Mouse (Mus musculus) MEL (cell line): ENCODE data around the gene Golph3l. TPM values are rescaled to one million over a fixed set of nuclear protein-coding genes. Genes with fewer than 3 reads are reported as not detected.

Source experiments
- DNase-seq: peaks from one replicate; pipeline ENCODE4 v3.0.0; 2011; ENCODE audit warnings: low read depth, low spot score
- H3K27ac ChIP-seq: 2 replicates; pipeline ENCODE4 v1.5.1; 2012; ENCODE audit warnings: low read depth, mild to moderate bottlenecking, control low read depth, low read length, moderate library complexity; ENCODE audit not compliant: control insufficient read depth
- H3K27me3 ChIP-seq, 2 experiments: fragments of 150-350 bp in 1 of 2; sonication (generic) in 1 of 2; 2 replicates each; pipeline ENCODE4 v1.6.1; 2012; ENCODE audit warnings: low read length in 2 of 2, mild to moderate bottlenecking in 2 of 2, improper control_type of control experiment in 1 of 2, moderate library complexity in 1 of 2; ENCODE audit not compliant: insufficient read depth in 2 of 2, control insufficient read depth in 1 of 2
- H3K36me3 ChIP-seq, 2 experiments: 2 replicates each; pipeline ENCODE4 v1.6.1; 2012 to 2014; ENCODE audit warnings: low read length in 2 of 2, improper control_type of control experiment in 1 of 2, inconsistent platforms in 1 of 2, mild to moderate bottlenecking in 1 of 2; ENCODE audit not compliant: insufficient read depth in 2 of 2, control insufficient read depth in 1 of 2
- H3K4me1 ChIP-seq, 2 experiments: fragments of 150-350 bp in 1 of 2; sonication (generic) in 1 of 2; 2 replicates each; pipeline ENCODE4 v1.6.1; 2012; ENCODE audit warnings: low read length in 2 of 2, improper control_type of control experiment in 1 of 2, mild to moderate bottlenecking in 1 of 2; ENCODE audit not compliant: insufficient read depth in 2 of 2, control insufficient read depth in 1 of 2
- H3K4me3 ChIP-seq, 2 experiments: fragments of 150-350 bp in 1 of 2; sonication (generic) in 1 of 2; 2 replicates each; pipeline ENCODE4 v1.5.1; 2012; ENCODE audit warnings: low read depth in 2 of 2, low read length in 2 of 2, mild to moderate bottlenecking in 2 of 2, moderate library complexity in 2 of 2, control low read depth in 1 of 2, improper control_type of control experiment in 1 of 2; ENCODE audit not compliant: control insufficient read depth in 1 of 2, insufficient read depth in 1 of 2
- H3K79me2 ChIP-seq: 2 replicates; pipeline ENCODE4 v1.6.1; 2012; ENCODE audit warnings: mild to moderate bottlenecking, low read length, moderate library complexity; ENCODE audit not compliant: control insufficient read depth, poor library complexity, insufficient read depth
- H3K9ac ChIP-seq: 2 replicates; pipeline ENCODE4 v1.6.1; 2012; ENCODE audit warnings: low read depth, mild to moderate bottlenecking, control low read depth, low read length, moderate library complexity; ENCODE audit not compliant: control insufficient read depth, poor library complexity, severe bottlenecking
- H3K9me3 ChIP-seq: fragments of 150-350 bp; sonication (generic); replicated peaks from 2 replicates; pipeline ENCODE4 v1.6.1; 2012; ENCODE audit warnings: mild to moderate bottlenecking, low read length, improper control_type of control experiment, moderate library complexity; ENCODE audit not compliant: insufficient read depth
- BHLHE40 ChIP-seq: IDR thresholded peaks from 2 replicates; pipeline ENCODE4 v1.6.1; 2012; ENCODE audit warnings: low read depth, mild to moderate bottlenecking, inconsistent platforms, low read length, improper control_type of control experiment, borderline replicate concordance
- CHD2 ChIP-seq: IDR thresholded peaks from 2 replicates; pipeline ENCODE4 v1.6.1; 2011; ENCODE audit warnings: low read length, improper control_type of control experiment
- CTCF ChIP-seq, 3 experiments: IDR thresholded peaks in 2 of 3; conservative IDR thresholded peaks in 1 of 3; 2 replicates each; pipeline ENCODE4 v1.5.1; 2011 to 2012; ENCODE audit warnings: low read length in 3 of 3, low read depth in 2 of 3, mild to moderate bottlenecking in 2 of 3, improper control_type of control experiment in 1 of 3, inconsistent platforms in 1 of 3, mixed read lengths in 1 of 3, moderate library complexity in 1 of 3; ENCODE audit not compliant: control insufficient read depth in 1 of 3, insufficient read depth in 1 of 3, poor library complexity in 1 of 3, severe bottlenecking in 1 of 3
- EP300 ChIP-seq, 2 experiments: IDR thresholded peaks; 2 replicates each; pipeline ENCODE4 v1.6.1; 2011; ENCODE audit warnings: improper control_type of control experiment in 2 of 2, low read length in 2 of 2, low read depth in 1 of 2, mild to moderate bottlenecking in 1 of 2
- ETS1 ChIP-seq: IDR thresholded peaks from 2 replicates; pipeline ENCODE4 v1.6.1; 2012; ENCODE audit warnings: low read depth, mild to moderate bottlenecking, inconsistent platforms, low read length, improper control_type of control experiment, moderate library complexity
- GATA1 ChIP-seq: IDR thresholded peaks from 2 replicates; pipeline ENCODE4 v1.6.1; 2011; ENCODE audit warnings: low read depth, low read length, improper control_type of control experiment
- JUND ChIP-seq: IDR thresholded peaks from 2 replicates; pipeline ENCODE4 v1.6.1; 2011; ENCODE audit warnings: low read depth, mild to moderate bottlenecking, improper control_type of control experiment, low read length
- MEF2A ChIP-seq: IDR thresholded peaks from 2 replicates; pipeline ENCODE4 v1.6.1; 2014; ENCODE audit warnings: low read depth, mild to moderate bottlenecking, inconsistent platforms, low read length, improper control_type of control experiment; ENCODE audit not compliant: poor library complexity, insufficient replicate concordance, severe bottlenecking; ENCODE audit errors: extremely low read depth
- MXI1 ChIP-seq: IDR thresholded peaks from 2 replicates; pipeline ENCODE4 v1.6.1; 2011; ENCODE audit warnings: mild to moderate bottlenecking, low read depth, low read length, improper control_type of control experiment
- MYB ChIP-seq: IDR thresholded peaks from 2 replicates; pipeline ENCODE4 v1.6.1; 2011; ENCODE audit warnings: mild to moderate bottlenecking, low read depth, low read length, improper control_type of control experiment
- MYC ChIP-seq: IDR thresholded peaks from 2 replicates; pipeline ENCODE4 v1.6.1; 2011; ENCODE audit warnings: low read depth, mild to moderate bottlenecking, low read length, improper control_type of control experiment, moderate library complexity
- NRF1 ChIP-seq: IDR thresholded peaks from 2 replicates; pipeline ENCODE4 v1.6.1; 2014; ENCODE audit warnings: low read depth, mild to moderate bottlenecking, inconsistent platforms, low read length, improper control_type of control experiment, moderate library complexity; ENCODE audit not compliant: poor library complexity, insufficient read depth, severe bottlenecking
- POLR2A ChIP-seq, 2 experiments: IDR thresholded peaks; 2 replicates each; pipeline ENCODE4 v1.6.1; 2011 to 2012; ENCODE audit warnings: low read length in 2 of 2, mild to moderate bottlenecking in 2 of 2, control low read depth in 1 of 2, improper control_type of control experiment in 1 of 2, low read depth in 1 of 2, moderate library complexity in 1 of 2; ENCODE audit not compliant: control insufficient read depth in 1 of 2, insufficient read depth in 1 of 2, poor library complexity in 1 of 2
- POLR2AphosphoS2 ChIP-seq: IDR thresholded peaks from 2 replicates; pipeline ENCODE4 v1.6.1; 2011; ENCODE audit warnings: low read length, improper control_type of control experiment
- RAD21 ChIP-seq: IDR thresholded peaks from 2 replicates; pipeline ENCODE4 v1.6.1; 2011; ENCODE audit warnings: mild to moderate bottlenecking, low read depth, low read length, improper control_type of control experiment
- RCOR1 ChIP-seq: IDR thresholded peaks from 2 replicates; pipeline ENCODE4 v1.6.1; 2012; ENCODE audit warnings: low read depth, mild to moderate bottlenecking, inconsistent platforms, low read length, improper control_type of control experiment
- SIN3A ChIP-seq: IDR thresholded peaks from 2 replicates; pipeline ENCODE4 v1.6.1; 2012; ENCODE audit warnings: low read length, improper control_type of control experiment, inconsistent platforms
- SMC3 ChIP-seq: IDR thresholded peaks from 2 replicates; pipeline ENCODE4 v1.6.1; 2011; ENCODE audit warnings: low read depth, low read length, improper control_type of control experiment
- TAL1 ChIP-seq: IDR thresholded peaks from 2 replicates; pipeline ENCODE4 v1.6.1; 2012; ENCODE audit warnings: mild to moderate bottlenecking, inconsistent platforms, low read length, moderate library complexity, mixed read lengths
- TBP ChIP-seq: IDR thresholded peaks from 2 replicates; pipeline ENCODE4 v1.8.0; 2011; ENCODE audit warnings: low read depth, low read length, improper control_type of control experiment
- TCF12 ChIP-seq: IDR thresholded peaks from 2 replicates; pipeline ENCODE4 v1.6.1; 2014; ENCODE audit warnings: low read depth, mild to moderate bottlenecking, inconsistent platforms, low read length, improper control_type of control experiment, moderate library complexity
- USF1 ChIP-seq: IDR thresholded peaks from 2 replicates; pipeline ENCODE4 v1.6.1; 2014; ENCODE audit warnings: low read depth, mild to moderate bottlenecking, inconsistent platforms, low read length, improper control_type of control experiment, moderate library complexity
- ZC3H11A ChIP-seq: IDR thresholded peaks from 2 replicates; pipeline ENCODE4 v1.6.1; 2012; ENCODE audit warnings: low read depth, mild to moderate bottlenecking, inconsistent platforms, low read length, improper control_type of control experiment
- ZKSCAN1 ChIP-seq: IDR thresholded peaks from 2 replicates; pipeline ENCODE4 v1.6.1; 2012; ENCODE audit warnings: low read depth, mild to moderate bottlenecking, inconsistent platforms, low read length, improper control_type of control experiment, moderate library complexity
- ZMIZ1 ChIP-seq: IDR thresholded peaks from 2 replicates; pipeline ENCODE4 v1.6.1; 2012; ENCODE audit warnings: low read depth, mild to moderate bottlenecking, inconsistent platforms, low read length, improper control_type of control experiment, moderate library complexity
- ZNF384 ChIP-seq: IDR thresholded peaks from 2 replicates; pipeline ENCODE4 v1.6.1; 2012; ENCODE audit warnings: low read depth, mild to moderate bottlenecking, inconsistent platforms, low read length, improper control_type of control experiment
- polyA plus RNA-seq, 2 experiments: library from polyadenylated mRNA; stranded (reverse) in 1 of 2; unstranded in 1 of 2; fragments of >175 nt in 1 of 2; fragments of >200 nt in 1 of 2; gene quantifications; 2 replicates each; pipeline versions ENCODE4 v1.2.1 to v1.2.4; 2012; ENCODE audit warnings: low replicate concordance in 2 of 2, low read depth in 1 of 2; ENCODE audit not compliant: insufficient read length in 2 of 2, insufficient read depth in 1 of 2, missing spikeins in 1 of 2
- total RNA-seq: library from RNA; depleted of rRNA; stranded (reverse); fragments of 300-350 nt; gene quantifications from 2 replicates; pipeline ENCODE4 v1.2.3, GENCODE M21; 2012

Gene Golph3l
- total and polyA plus RNA-seq, 3 experiments = 43.8 to 45.1 TPM; not detected in 1

GRCm38 (mm10) chr3:95639694-95640093 is 51.0 kb downstream of the Golph3l start:
- Histone ChIP-seq H3K27ac (no peak overlapping the region), H3K4me1 (peaks cover 10 to 24% of the 10 kb centered on the region in 2 experiments), H3K4me3 (no peak overlapping the region), H3K9me3 (no peaks in the 10 kb centered on the region), H3K79me2 (no peaks in the 10 kb centered on the region), H3K9ac (no peak overlapping the region), H3K27me3 (no peaks in the 10 kb centered on the region), H3K36me3 (peaks cover 21 to 33% of the 10 kb centered on the region in 2 experiments)
- peak; percentile 69 for DNase-seq
- TF ChIP-seq BHLHE40 (no peak), ZC3H11A (peak; percentile 34; the same call in 1 of the 2 replicates), MEF2A (no peak), ZKSCAN1 (no peak), TBP (peak; percentile 80), POLR2A (IDR thresholded peaks at IDR 0.05; ENCODE audit: control insufficient read depth in 1 of 2, insufficient read depth in 1 of 2, low read depth in 1 of 2, low read length in 2 of 2, poor library complexity in 1 of 2) (no peak), CHD2 (no peak), SMC3 (peak; percentile 50), RAD21 (peak; percentile 40), ZNF384 (peak; percentile 88), POLR2AphosphoS2 (no peak), CTCF (IDR thresholded peaks at IDR 0.05 in 2 of 3, conservative IDR thresholded peaks at IDR 0.05 in 1 of 3; ENCODE audit: control insufficient read depth in 1 of 3, insufficient read depth in 1 of 3, low read depth in 2 of 3, low read length in 3 of 3, poor library complexity in 1 of 3, severe bottlenecking in 1 of 3) (peak; percentile 48 to 54 (median 53)), GATA1 (no peak), MYC (peak; percentile 88; the same call in 1 of the 2 replicates)

GRCm38 (mm10) chr3:95643097-95643496 is 54.4 kb downstream of the Golph3l start:
- Histone ChIP-seq H3K36me3 (peaks cover 6 to 42% of the 10 kb centered on the region in 2 experiments; a peak in 3 of 4 replicates), H3K4me3 (no peak overlapping the region), H3K9ac (0 out of 2 replicates have a peak overlapping the region, but pooled peaks have one; percentile 1), H3K4me1 (peaks cover 16 to 35% of the 10 kb centered on the region in 2 experiments), H3K9me3 (no peaks in the 10 kb centered on the region), H3K27ac (peak overlapping the region; percentile 50), H3K27me3 (no peaks in the 10 kb centered on the region), H3K79me2 (no peaks in the 10 kb centered on the region)
- TF ChIP-seq MXI1 (peak; percentile 43), TAL1 (peak; percentile 97), ZMIZ1 (no peak; the same call in 1 of the 2 replicates), ETS1 (peak; percentile 87), JUND (0 out of 2 replicates have a peak, but pooled peaks have one; percentile 2), GATA1 (peak; percentile 94), TCF12 (peak; percentile 93), TBP (peak; percentile 59), NRF1 (no peak), USF1 (no peak), SIN3A (peak; percentile 80), RCOR1 (peak; percentile 95), BHLHE40 (peak; percentile 21; the same call in 1 of the 2 replicates), EP300 (IDR thresholded peaks at IDR 0.05; ENCODE audit: low read depth in 1 of 2, low read length in 2 of 2) (peak; percentile 94), MYC (peak; percentile 50; the same call in 1 of the 2 replicates), MYB (peak; percentile 86), POLR2AphosphoS2 (no peak)
- DNase-seq = peak; percentile 90
